Mouse (Mus musculus) forebrain, embryonic 15.5 days (tissue): Measurements from ENCODE around the gene Olfr11. TPM values are rescaled to one million over a fixed set of nuclear protein-coding genes. Genes with fewer than 3 reads are reported as not detected.

Experiments
- ATAC-seq: fragments of 200-750 bp; cut with Nextera tagmentation; replicated peaks from 2 replicates; pipeline ENCODE4 v1.8.0; 2017; ENCODE audit warnings: mild to moderate bottlenecking, moderate TSS enrichment, moderate library complexity
- H3K27ac ChIP-seq: fragments of 300-500 bp; sonication (generic); replicated peaks from 2 replicates; pipeline ENCODE4 v1.5.1; 2015; ENCODE audit warnings: mild to moderate bottlenecking, inconsistent platforms
- H3K27me3 ChIP-seq: fragments of 300-500 bp; sonication (generic); 2 replicates; pipeline ENCODE4 v1.6.1; 2015; ENCODE audit warnings: inconsistent platforms
- H3K36me3 ChIP-seq: fragments of 300-500 bp; sonication (generic); 2 replicates; pipeline ENCODE4 v1.6.1; 2015; ENCODE audit warnings: mild to moderate bottlenecking, inconsistent platforms
- H3K4me1 ChIP-seq: fragments of 300-500 bp; sonication (generic); 2 replicates; pipeline ENCODE4 v1.6.1; 2015; ENCODE audit warnings: inconsistent platforms
- H3K4me2 ChIP-seq: fragments of 300-500 bp; sonication (generic); replicated peaks from 2 replicates; pipeline ENCODE4 v1.6.1; 2015; ENCODE audit warnings: mild to moderate bottlenecking, inconsistent platforms
- H3K4me3 ChIP-seq: fragments of 300-500 bp; sonication (generic); 2 replicates; pipeline ENCODE4 v1.5.1; 2015; ENCODE audit warnings: mild to moderate bottlenecking, inconsistent platforms
- H3K9ac ChIP-seq: fragments of 300-500 bp; sonication (generic); replicated peaks from 2 replicates; pipeline ENCODE4 v1.6.1; 2015; ENCODE audit warnings: mild to moderate bottlenecking, inconsistent platforms
- H3K9me3 ChIP-seq: fragments of 300-500 bp; sonication (generic); 2 replicates; pipeline ENCODE4 v1.6.1; 2016; ENCODE audit warnings: inconsistent platforms
- WGBS: fragments of 180-500 bp; shearing (Covaris S2); methylation state at CpG from one replicate; pipeline ENCODE4 v1.1.7; 2015; ENCODE audit warnings: mixed read lengths; 5-methylcytosine and 5-hydroxymethylcytosine counted together
- polyA plus RNA-seq: library from polyadenylated mRNA; unstranded; fragments of >200 nt; fragmentation: Nextera tagmentation; extraction: Ambion mirVana; gene quantifications from 2 replicates; pipeline ENCODE4 v1.2.1, GENCODE M21; 2015

Olfr11 gene
- polyA plus RNA-seq, result 0.08 TPM in 1 of 2 replicates, not detected in the other

GRCm38 (mm10) chr13:21642418-21642817 lies at the start of gene Olfr11:
TSS of gene Olfr11 (minus strand) at chr13:21642518.
- Histone ChIP-seq H3K27me3 (no peaks in the 10 kb centered on the region), H3K27ac (no peak within 1 kb of the TSS), H3K4me3 (no peak within 1 kb of the TSS), H3K36me3 (no peaks in the 10 kb centered on the region), H3K4me2 (no peak within 1 kb of the TSS), H3K9me3 (no peaks in the 10 kb centered on the region), H3K4me1 (no peaks in the 10 kb centered on the region), H3K9ac (no peak within 1 kb of the TSS)
- 83% methylated on average over 2 of the region's 2 CpGs for WGBS
- no peak for ATAC-seq

- no peaks in the 10 kb centered on the region for H3K36me3 ChIP-seq
- no peaks in the 10 kb centered on the region for H3K9me3 ChIP-seq
- H3K4me3 ChIP-seq, result no peak within 1 kb of the TSS
- 76% methylated on average over 2 of the region's 2 CpGs for WGBS
- H3K4me1 ChIP-seq, result no peaks in the 10 kb centered on the region
- no peak within 1 kb of the TSS for H3K4me2 ChIP-seq
- no peak within 1 kb of the TSS for H3K27ac ChIP-seq
- H3K27me3 ChIP-seq, result no peaks in the 10 kb centered on the region
- ATAC-seq, result no peak
- H3K9ac ChIP-seq, result no peak within 1 kb of the TSS
Measured at GRCm38 (mm10) chr13:21677305-21677704, 35.0 kb upstream of the Olfr11 start, which contains the start of gene Olfr1360. TSS of gene Olfr1360 (minus strand) at chr13:21677405.

GRCm38 (mm10) chr13:21663286-21663685 lies 21.0 kb upstream of the Olfr11 start, which contains the start of gene Olfr1361:
TSS of gene Olfr1361 (minus strand) at chr13:21663386.
- no peak within 1 kb of the TSS for H3K4me2 ChIP-seq
- no peaks in the 10 kb centered on the region for H3K27me3 ChIP-seq
- ATAC-seq, result no peak
- no peak within 1 kb of the TSS for H3K9ac ChIP-seq
- no peaks in the 10 kb centered on the region for H3K4me1 ChIP-seq
- H3K27ac ChIP-seq, result no peak within 1 kb of the TSS
- no peak within 1 kb of the TSS for H3K4me3 ChIP-seq
- H3K9me3 ChIP-seq, result no peaks in the 10 kb centered on the region
- 77% methylated on average over 2 of the region's 2 CpGs for whole genome bisulfite sequencing
- no peaks in the 10 kb centered on the region for H3K36me3 ChIP-seq

GRCm38 (mm10) chr13:21613922-21614321 lies 28.4 kb downstream of the Olfr11 start, which contains the start of gene Olfr1362:
TSS of gene Olfr1362 (minus strand) at chr13:21614022.
- Histone ChIP-seq H3K9me3 (no peaks in the 10 kb centered on the region), H3K27me3 (no peaks in the 10 kb centered on the region), H3K27ac (no peak within 1 kb of the TSS), H3K4me3 (no peak within 1 kb of the TSS), H3K4me1 (no peaks in the 10 kb centered on the region), H3K9ac (no peak within 1 kb of the TSS), H3K4me2 (no peak within 1 kb of the TSS), H3K36me3 (no peaks in the 10 kb centered on the region)
- no peak for ATAC-seq

GRCm38 (mm10) chr13:21591618-21592017 lies 50.7 kb downstream of the Olfr11 start:
- Histone ChIP-seq H3K4me1 (no peaks in the 10 kb centered on the region), H3K9me3 (no peaks in the 10 kb centered on the region), H3K9ac (no peak overlapping the region), H3K27me3 (no peaks in the 10 kb centered on the region), H3K27ac (no peak overlapping the region), H3K4me3 (no peak overlapping the region), H3K36me3 (no peaks in the 10 kb centered on the region), H3K4me2 (no peak overlapping the region)
- 72% methylated on average over 2 of the region's 2 CpGs for WGBS
- ATAC-seq, result no peak

Other genes with a start within 250 kb of the Olfr11 start
- 94.1 and 98.8 TPM in 2 replicates for gene Zkscan3, start 239.8 kb downstream of the Olfr11 start, polyA plus RNA-seq
- 2.8 and 3.5 TPM in 2 replicates for gene Pgbd1, start 201.5 kb downstream of the Olfr11 start, polyA plus RNA-seq
- 19.3 and 20.8 TPM in 2 replicates for gene Zscan26, start 188.8 kb downstream of the Olfr11 start, polyA plus RNA-seq
- gene Nkapl, start 174.0 kb downstream of the Olfr11 start, polyA plus RNA-seq, result 3.4 and 3.5 TPM in 2 replicates
- 9.4 and 11.0 TPM in 2 replicates for gene Zkscan4, start 163.6 kb downstream of the Olfr11 start, polyA plus RNA-seq
- gene Gm10065, start 163.1 kb downstream of the Olfr11 start, polyA plus RNA-seq, result not detected in 2 replicates
- gene AK157302, start 147.3 kb downstream of the Olfr11 start, polyA plus RNA-seq, result 0.23 and 0.24 TPM in 2 replicates
- gene Gm11273, start 141.1 kb downstream of the Olfr11 start, polyA plus RNA-seq, result 4.5 and 8.2 TPM in 2 replicates
- 4.9 and 5.4 TPM in 2 replicates for gene Zkscan8, start 111.4 kb downstream of the Olfr11 start, polyA plus RNA-seq
- 0.14 and 0.28 TPM in 2 replicates for gene Olfr1366, start 99.7 kb downstream of the Olfr11 start, polyA plus RNA-seq
- gene Olfr1535, start 82.6 kb downstream of the Olfr11 start, polyA plus RNA-seq, result 0.06 TPM in 1 of 2 replicates, not detected in the other
- not detected in 2 replicates for gene Olfr1364, start 60.8 kb downstream of the Olfr11 start, polyA plus RNA-seq
- not detected in 2 replicates for gene Olfr1362, start 28.5 kb downstream of the Olfr11 start, polyA plus RNA-seq
- gene Olfr1361, start 20.9 kb upstream of the Olfr11 start, polyA plus RNA-seq, result not detected in 2 replicates
- not detected in 2 replicates for gene Olfr1360, start 34.9 kb upstream of the Olfr11 start, polyA plus RNA-seq
- not detected in 2 replicates for gene Olfr1359, start 55.6 kb upstream of the Olfr11 start, polyA plus RNA-seq
- 2.2 TPM in 1 of 2 replicates, not detected in the other for gene Hist1h2bl, start 73.6 kb upstream of the Olfr11 start, polyA plus RNA-seq
- 10.1 and 26.0 TPM in 2 replicates for gene Hist1h2ai, start 73.9 kb upstream of the Olfr11 start, polyA plus RNA-seq
- gene Hist1h3h, start 75.1 kb upstream of the Olfr11 start, polyA plus RNA-seq, result 10.8 and 11.6 TPM in 2 replicates
- 2.1 and 2.6 TPM in 2 replicates for gene Hist1h2bm, start 79.5 kb upstream of the Olfr11 start, polyA plus RNA-seq
- gene Hist1h4j, start 92.5 kb upstream of the Olfr11 start, polyA plus RNA-seq, result 0.83 and 1.5 TPM in 2 replicates
- 2.3 and 3.3 TPM in 2 replicates for gene Hist1h4k, start 108.0 kb upstream of the Olfr11 start, polyA plus RNA-seq
- 21.2 and 26.2 TPM in 2 replicates for gene Hist1h2ak, start 111.3 kb upstream of the Olfr11 start, polyA plus RNA-seq
- 1.2 and 2.6 TPM in 2 replicates for gene Hist1h2bn, start 111.6 kb upstream of the Olfr11 start, polyA plus RNA-seq
- 9.6 and 13.7 TPM in 2 replicates for gene Hist1h1b, start 138.1 kb upstream of the Olfr11 start, polyA plus RNA-seq
- gene Hist1h3i, start 140.9 kb upstream of the Olfr11 start, polyA plus RNA-seq, result 79.3 and 101 TPM in 2 replicates
- 2.6 and 3.0 TPM in 2 replicates for gene Hist1h2an, start 144.7 kb upstream of the Olfr11 start, polyA plus RNA-seq
- 0.67 and 1.9 TPM in 2 replicates for gene Hist1h2bp, start 144.9 kb upstream of the Olfr11 start, polyA plus RNA-seq
- gene Hist1h2bq, start 167.7 kb upstream of the Olfr11 start, polyA plus RNA-seq, result 12.2 and 15.4 TPM in 2 replicates
- gene Hist1h2ao, start 167.9 kb upstream of the Olfr11 start, polyA plus RNA-seq, result 1.8 TPM in 1 of 2 replicates, not detected in the other
- not detected in 2 replicates for gene Hist1h4m, start 169.2 kb upstream of the Olfr11 start, polyA plus RNA-seq
- 6.1 and 9.4 TPM in 2 replicates for gene Hist1h4n, start 189.7 kb upstream of the Olfr11 start, polyA plus RNA-seq
- gene Hist1h2ap, start 191.0 kb upstream of the Olfr11 start, polyA plus RNA-seq, result 1,855 and 2,360 TPM in 2 replicates
- 11.5 and 15.4 TPM in 2 replicates for gene Hist1h2br, start 191.2 kb upstream of the Olfr11 start, polyA plus RNA-seq